ENCODE assay signal across 24 mouse cellular contexts in the genomic region with DNA sequence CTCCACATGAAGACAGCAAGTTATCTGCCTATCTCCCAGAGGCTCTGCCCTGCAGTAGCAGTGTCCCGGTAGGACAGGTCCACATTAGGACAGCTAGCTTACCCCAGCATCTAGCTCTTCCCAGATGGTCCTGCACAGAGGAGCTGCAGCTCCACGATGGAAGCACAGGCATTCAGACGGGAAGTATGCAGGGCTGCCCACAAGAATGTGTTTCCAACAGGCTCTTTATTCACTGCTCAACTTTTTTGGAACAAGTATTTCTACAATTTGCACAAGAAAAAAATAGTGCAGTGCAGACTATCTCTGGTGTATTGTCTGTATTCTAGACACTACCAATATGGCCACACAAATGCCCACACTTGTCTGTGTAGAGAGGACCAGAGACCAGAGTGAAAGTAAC.
"Had no signal": no experiment of that assay in that cellular context is flagged by ENCODE, and none has a peak within 500 bp of the region (broad histone marks: within the 10 kb centered on the region; RNA-seq: fewer than 3 reads in every experiment).

No protein-coding gene starts in this region.

- H3K9me3 ChIP-seq: limb, embryonic 12.5 days; limb, embryonic 15.5 days; midbrain, embryonic 15.5 days; neural tube, embryonic 12.5 days; neural tube, embryonic 15.5 days had no signal

- ATAC-seq: liver, postnatal 0 days; lung, postnatal 0 days; midbrain, embryonic 15.5 days had no signal

- H3K27me3 ChIP-seq: limb, embryonic 12.5 days; limb, embryonic 15.5 days; midbrain, embryonic 15.5 days; neural tube, embryonic 12.5 days; neural tube, embryonic 15.5 days had no signal

- H3K36me3 ChIP-seq: limb, embryonic 12.5 days; limb, embryonic 15.5 days; midbrain, embryonic 15.5 days; neural tube, embryonic 12.5 days; neural tube, embryonic 15.5 days had no signal

- H3K4me3 ChIP-seq: left cerebral cortex, adult 2 months; limb, embryonic 12.5 days; limb, embryonic 15.5 days; midbrain, embryonic 15.5 days; neural tube, embryonic 12.5 days; neural tube, embryonic 15.5 days had no signal

- H3K4me2 ChIP-seq: limb, embryonic 12.5 days; limb, embryonic 15.5 days; liver, embryonic 11.5 days; lung, embryonic 14.5 days; midbrain, embryonic 11.5 days; midbrain, embryonic 15.5 days; neural tube, embryonic 12.5 days; neural tube, embryonic 15.5 days had no signal

- DNase-seq: kidney, adult 11 months; kidney, adult 8-10 months; kidney, postnatal 25 days; layer of hippocampus, postnatal 36 days; left cerebral cortex, postnatal 4 days; liver, postnatal 0 days; lung, embryonic 14.5 days; right cerebral cortex, adult 18-20 months; right cerebral cortex, postnatal 14 days; right cerebral cortex, postnatal 4 days; thymus, adult 2 months; thymus, postnatal 4 days had no signal

- H3K9ac ChIP-seq: limb, embryonic 12.5 days; limb, embryonic 15.5 days; liver, embryonic 14.5 days; liver, postnatal 0 days; lung, embryonic 14.5 days; midbrain, embryonic 15.5 days; neural tube, embryonic 12.5 days; neural tube, embryonic 15.5 days had no signal

- H3K27ac ChIP-seq: left cerebral cortex, adult 2 months; limb, embryonic 12.5 days; limb, embryonic 15.5 days; liver, embryonic 14.5 days; macrophage; midbrain, embryonic 15.5 days; neural tube, embryonic 12.5 days; neural tube, embryonic 15.5 days; stomach, postnatal 0 days had no signal
